Mouse (Mus musculus) right cerebral cortex, adult 2 months (tissue): ENCODE data around the gene Itfg1.
"Not testable (repeated sequence)": the region's sequence is repeated elsewhere in the genome, so short reads cannot be mapped to it uniquely, and the experiment has no call there.

Source experiments
- DNase-seq, 2 experiments: peaks; one replicate each; pipeline ENCODE4 v3.0.0; 2021 to 2022; ENCODE audit warnings: low spot score in 2 of 2

Gene Itfg1

GRCm38 (mm10) chr8:85840657-85841488, at the start of gene Itfg1, which contains the start of gene Phkb:
Gene Itfg1 (minus strand): TSS chr8:85840921.
Gene Phkb (plus strand): TSS chr8:85840959.
- peak; percentile 87 to 92 for DNase-seq

DNA sequence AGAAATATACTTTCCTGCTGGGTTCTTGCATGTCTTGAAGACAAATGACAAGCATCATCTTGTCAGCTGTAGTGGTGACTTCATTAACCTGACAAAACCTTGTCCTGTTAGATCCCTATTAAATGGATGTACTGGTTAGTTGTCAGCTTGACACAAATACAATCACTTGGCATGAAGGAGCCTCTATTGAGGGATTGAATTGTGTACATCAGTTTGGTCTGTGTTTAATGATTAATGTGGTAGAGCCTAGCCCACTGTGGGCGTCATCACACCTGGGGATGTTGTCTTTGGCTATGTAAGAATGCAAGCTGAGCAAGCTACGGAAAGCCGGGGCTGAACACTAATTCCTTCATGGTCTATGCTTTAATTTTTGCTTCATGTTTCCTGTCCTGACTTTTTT, 44.1 kb upstream of the Itfg1 start:
- no peak for DNase-seq

DNA sequence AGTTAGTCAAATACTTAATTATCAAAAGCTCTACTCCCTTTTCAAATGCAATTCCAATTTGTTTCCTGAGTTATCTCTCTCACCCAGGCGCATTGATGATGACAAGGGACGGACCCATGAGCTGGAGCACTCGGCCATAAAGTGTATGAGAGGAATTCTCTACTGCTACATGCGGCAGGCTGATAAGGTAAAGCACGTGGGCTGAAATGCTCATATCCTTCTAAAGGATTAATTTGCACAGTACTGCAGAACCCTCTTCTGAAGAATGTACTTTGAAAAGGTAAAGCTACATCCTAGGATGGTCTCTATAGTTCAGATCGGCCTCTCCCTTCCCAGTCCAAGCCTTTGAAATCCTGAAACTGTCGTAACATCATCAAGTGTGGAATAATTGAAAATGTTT, 38.9 kb upstream of the Itfg1 start:
- no peak for DNase-seq

GRCm38 (mm10) chr8:85877976-85878375, 37.3 kb upstream of the Itfg1 start:
- no peak for DNase-seq

- no peak for DNase-seq
Measured at GRCm38 (mm10) chr8:85871660-85872059, 30.9 kb upstream of the Itfg1 start.

GRCm38 (mm10) chr8:85862381-85862780, 21.7 kb upstream of the Itfg1 start:
- DNase-seq: no peak

DNA sequence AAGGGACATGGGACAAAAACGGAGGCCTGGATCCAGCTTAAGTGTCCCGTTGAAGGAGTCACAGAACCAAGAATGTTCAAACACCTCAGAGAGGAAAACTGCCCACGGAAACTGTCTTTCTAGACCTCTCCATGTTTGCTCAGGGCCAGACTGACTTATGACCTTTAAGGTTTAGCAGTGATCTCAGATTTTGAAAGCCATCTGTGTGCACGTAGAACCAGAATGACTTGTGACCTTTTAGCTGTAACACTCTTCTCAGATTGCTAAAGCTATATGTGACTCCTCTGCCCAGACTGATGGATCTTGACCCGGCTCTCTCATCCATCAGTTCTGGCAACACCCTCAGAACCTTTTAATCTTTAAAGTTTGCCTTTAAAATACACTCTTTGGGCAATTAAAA, 19.9 kb upstream of the Itfg1 start:
- DNase-seq: no peak

GRCm38 (mm10) chr8:85857227-85857896, 16.6 kb upstream of the Itfg1 start:
- DNase-seq: not testable (repeated sequence)

DNA sequence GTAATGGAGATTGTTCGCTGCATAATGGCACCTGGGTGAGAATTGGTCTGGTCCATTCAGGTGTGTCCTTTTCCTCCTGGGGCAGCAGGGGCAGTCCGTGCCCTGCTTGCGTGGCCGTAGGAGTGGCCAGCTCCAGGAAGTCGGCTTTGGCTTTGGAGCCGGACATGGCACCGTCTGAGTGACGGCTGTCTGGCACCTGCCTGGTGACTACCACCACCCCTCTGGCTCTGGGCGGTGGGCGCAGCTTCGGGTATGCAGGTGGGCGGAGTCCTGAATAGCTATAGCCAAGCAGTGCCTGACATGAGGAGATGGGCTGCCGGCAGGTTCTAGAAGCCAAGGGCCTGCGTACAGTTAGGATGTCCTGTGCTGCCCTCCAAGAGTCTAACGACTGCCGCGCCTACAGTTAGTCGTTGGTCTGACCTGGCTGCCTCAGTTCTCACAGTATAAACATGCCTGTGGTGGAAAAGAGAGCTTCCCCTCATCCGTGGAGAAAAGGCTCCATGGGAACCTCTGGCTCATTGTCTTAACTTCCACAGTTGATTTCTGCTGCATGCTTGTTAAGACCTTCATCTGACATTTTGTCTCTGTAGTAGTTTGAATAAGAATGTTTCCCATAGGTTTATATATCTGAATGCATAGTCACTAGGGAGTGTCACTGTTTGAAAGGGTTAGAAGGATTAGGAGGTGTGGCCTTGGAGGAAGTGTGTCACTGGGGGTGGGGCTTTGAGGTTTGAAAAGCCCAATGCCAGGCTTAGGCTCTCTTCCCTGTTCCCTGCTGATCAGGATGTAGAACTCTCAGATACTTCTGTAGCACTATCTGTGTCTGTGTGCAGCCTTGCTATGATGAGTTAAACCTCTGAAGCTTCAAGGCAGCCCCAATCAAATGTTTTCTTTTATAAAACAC, 13.8 kb upstream of the Itfg1 start:
- no peak for DNase-seq

DNA sequence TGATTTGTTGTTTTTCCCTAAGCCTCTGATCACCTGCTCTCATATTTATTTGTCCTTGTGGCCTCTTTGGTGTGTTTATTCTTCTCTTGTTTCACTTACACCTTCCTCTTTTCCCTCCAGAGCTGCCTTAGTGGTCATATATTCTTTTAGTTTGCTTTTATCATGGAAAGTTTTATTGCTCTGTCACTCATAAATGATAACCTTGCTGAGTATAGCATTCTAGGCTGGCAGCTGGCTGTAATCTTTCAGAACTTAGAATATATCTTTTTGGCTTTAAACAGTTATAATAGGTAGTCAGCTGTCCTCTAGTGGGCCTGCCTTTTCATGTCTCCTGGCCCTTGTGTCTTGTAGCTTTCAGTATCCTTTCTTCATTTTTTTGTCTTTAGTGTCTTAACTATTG, 5.2 kb upstream of the Itfg1 start:
- no peak for DNase-seq

GRCm38 (mm10) chr8:85841489-85841795, 721 bp upstream of the Itfg1 start:
- DNase-seq: no peak

GRCm38 (mm10) chr8:85839916-85840656, 635 bp downstream of the Itfg1 start:
- no peak for DNase-seq

GRCm38 (mm10) chr8:85813621-85814020, 27.1 kb downstream of the Itfg1 start:
- no peak for DNase-seq

DNA sequence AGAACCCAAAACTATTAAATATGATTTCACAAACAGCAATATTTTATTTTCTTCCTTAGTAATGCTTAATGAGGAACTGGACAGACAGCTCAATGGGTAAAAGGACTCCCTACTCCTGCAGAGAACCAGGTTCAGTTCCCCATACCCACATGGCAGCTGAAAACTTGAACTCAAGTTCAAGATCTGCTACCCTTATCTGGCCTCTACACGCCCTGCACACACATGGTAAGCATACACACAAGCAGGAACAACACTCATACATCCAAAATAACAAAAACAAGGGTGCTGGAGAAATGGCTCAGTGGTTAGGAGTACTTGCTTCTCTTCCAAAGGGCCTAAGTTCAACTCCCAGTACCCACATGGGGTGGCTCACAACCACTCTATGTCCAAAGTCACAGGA, 39.3 kb downstream of the Itfg1 start:
- no peak for DNase-seq

DNA sequence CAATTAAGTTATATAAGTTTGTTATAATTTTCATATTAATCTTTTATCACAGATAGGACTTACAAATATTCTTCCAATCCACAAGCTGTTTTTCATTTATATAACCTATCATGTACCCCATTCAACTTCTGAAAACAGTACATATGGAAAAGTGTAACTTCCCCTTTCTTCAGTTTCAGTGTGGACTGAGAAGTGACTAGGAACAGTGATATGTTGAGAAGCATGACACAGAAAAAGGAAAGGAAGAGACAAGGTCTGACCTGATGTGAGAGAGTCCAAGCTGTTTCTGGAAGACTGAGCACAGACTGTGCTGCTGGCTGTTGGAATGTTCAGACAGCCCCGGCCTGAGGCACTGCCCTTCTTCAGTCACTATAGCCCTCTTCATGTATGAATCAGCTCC, 40.6 kb downstream of the Itfg1 start:
- no peak for DNase-seq

DNA sequence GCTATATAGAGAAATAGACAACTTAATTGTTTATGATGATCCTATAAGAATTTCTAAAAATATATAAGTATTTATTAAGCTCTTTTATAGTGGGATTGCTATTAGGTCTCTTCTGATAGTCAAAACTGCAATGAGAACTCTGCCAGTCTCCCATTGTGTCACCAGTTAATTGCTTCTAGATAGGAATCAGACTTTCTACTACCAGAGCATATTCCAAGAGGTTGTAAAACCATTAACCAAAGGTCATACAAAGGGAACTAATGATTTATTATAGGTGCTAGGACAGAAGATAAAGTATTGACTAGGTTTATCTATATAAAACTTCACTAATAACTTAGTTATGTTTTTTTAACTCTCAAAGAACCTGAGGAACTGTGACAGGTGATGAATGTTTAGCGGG, 44.3 kb downstream of the Itfg1 start:
- DNase-seq: not testable (repeated sequence)

DNA sequence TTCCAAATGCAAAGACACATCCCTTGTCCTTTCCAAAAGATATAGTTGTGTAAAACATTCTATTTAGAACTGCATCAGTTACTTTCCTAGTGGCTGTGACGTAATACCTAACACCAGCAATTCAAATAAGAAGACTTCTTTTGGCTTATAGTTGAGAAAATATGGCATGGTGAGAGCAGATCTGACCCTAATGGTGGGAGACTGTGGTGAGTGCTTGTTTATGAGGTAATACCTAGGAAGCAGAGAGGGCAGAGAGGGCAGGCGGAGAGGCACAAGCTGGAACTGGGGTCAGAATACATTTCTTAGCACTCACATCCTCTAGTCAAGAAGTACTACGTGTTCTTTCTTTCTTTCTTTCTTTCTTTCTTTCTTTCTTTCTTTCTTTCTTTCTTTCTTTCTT, 52.4 kb downstream of the Itfg1 start:
- DNase-seq: no peak

DNA sequence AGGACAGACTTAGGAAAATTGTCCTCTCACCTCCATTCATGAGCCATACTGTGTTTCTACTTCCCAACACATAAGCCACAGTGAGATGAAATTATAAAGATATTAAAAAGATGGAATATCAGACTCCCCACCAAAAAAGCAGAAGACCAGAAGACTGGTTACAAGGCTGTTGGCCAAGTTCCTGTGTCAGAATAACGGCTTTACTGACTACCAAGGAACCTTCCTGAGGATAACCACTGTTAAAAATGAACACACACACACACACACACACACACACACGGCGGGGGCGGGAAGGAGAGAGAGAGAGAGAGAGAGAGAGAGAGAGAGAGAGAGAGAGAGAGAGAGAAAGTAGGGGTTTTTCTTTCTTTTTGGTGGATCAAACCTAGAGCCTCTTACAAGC, 52.8 kb downstream of the Itfg1 start:
- DNase-seq: no peak

GRCm38 (mm10) chr8:85785506-85785905, 55.2 kb downstream of the Itfg1 start:
- no peak for DNase-seq

GRCm38 (mm10) chr8:85783871-85784270, 56.9 kb downstream of the Itfg1 start:
- DNase-seq: no peak

GRCm38 (mm10) chr8:85780091-85780490, 60.6 kb downstream of the Itfg1 start:
- no peak for DNase-seq

GRCm38 (mm10) chr8:85745053-85745452, 95.7 kb downstream of the Itfg1 start:
- DNase-seq: no peak
